Mouse (Mus musculus): ENCODE measurements around the gene 1520401A03Rik. TPM values are rescaled to one million over a fixed set of nuclear protein-coding genes. Genes with fewer than 3 reads are reported as not detected.

The 1520401A03Rik gene
- polyA plus RNA-seq, 1 experiment, result 0.06 TPM

- H3K36me3 ChIP-seq (ENCODE audit: control insufficient read depth), result no peaks in the 10 kb centered on the region
- TF ChIP-seq GATA1 (IDR thresholded peaks at IDR 0.05; ENCODE audit: low read length) (no peak), TAL1 (IDR thresholded peaks at IDR 0.05; ENCODE audit: low read length) (no peak)
- H3K9me3 ChIP-seq (ENCODE audit: control insufficient read depth, low read length), result no peaks in the 10 kb centered on the region
- H3K4me1 ChIP-seq (ENCODE audit: control insufficient read depth), result peaks cover 49% of the 10 kb centered on the region
- H3K4me3 ChIP-seq (replicated peaks), result peak within 1 kb of the TSS; percentile 66
- H3K27me3 ChIP-seq (ENCODE audit: control insufficient read depth), result peaks cover 72% of the 10 kb centered on the region
Measured at GRCm38 (mm10) chr17:23677236-23677679, 45.3 kb downstream of the 1520401A03Rik start, which contains the start of gene Tnfrsf12a. TSS of gene Tnfrsf12a (minus strand) at chr17:23677468.

- H3K27me3 ChIP-seq (ENCODE audit: control insufficient read depth), result peaks cover 65% of the 10 kb centered on the region
- peaks cover 54% of the 10 kb centered on the region for H3K4me1 ChIP-seq (ENCODE audit: control insufficient read depth)
Measured at GRCm38 (mm10) chr17:23676473-23677031, 46.0 kb downstream of the 1520401A03Rik start.

GRCm38 (mm10) chr17:23675564-23676281, 46.9 kb downstream of the 1520401A03Rik start:
- Histone ChIP-seq H3K4me1 (ENCODE audit: control insufficient read depth) (peaks cover 54% of the 10 kb centered on the region), H3K27me3 (ENCODE audit: control insufficient read depth) (peaks cover 57% of the 10 kb centered on the region), H3K4me3 (replicated peaks) (no peak overlapping the region), H3K36me3 (ENCODE audit: control insufficient read depth) (peaks cover 4% of the 10 kb centered on the region), H3K9me3 (ENCODE audit: control insufficient read depth, low read length) (no peaks in the 10 kb centered on the region)
- TF ChIP-seq GATA1 (IDR thresholded peaks at IDR 0.05; ENCODE audit: low read length) (no peak), TAL1 (IDR thresholded peaks at IDR 0.05; ENCODE audit: low read length) (no peak)

More at GRCm38 (mm10) chr17:23676473-23677031, 46.0 kb downstream of the 1520401A03Rik start:
- Histone ChIP-seq H3K36me3 (ENCODE audit: control insufficient read depth) (peaks cover 4% of the 10 kb centered on the region), H3K9me3 (ENCODE audit: control insufficient read depth, low read length) (no peaks in the 10 kb centered on the region), H3K4me3 (replicated peaks) (peak overlapping the region; percentile 66)
- no peak for TF ChIP-seq TAL1 (IDR thresholded peaks at IDR 0.05; ENCODE audit: low read length)
- TF ChIP-seq GATA1 (IDR thresholded peaks at IDR 0.05; ENCODE audit: low read length), result no peak

- no peak overlapping the region for H3K4me3 ChIP-seq (replicated peaks)
- H3K4me1 ChIP-seq (ENCODE audit: control insufficient read depth), result peaks cover 54% of the 10 kb centered on the region
- TF ChIP-seq TAL1 (IDR thresholded peaks at IDR 0.05; ENCODE audit: low read length) (no peak), GATA1 (IDR thresholded peaks at IDR 0.05; ENCODE audit: low read length) (no peak)
- peaks cover 10% of the 10 kb centered on the region for H3K36me3 ChIP-seq (ENCODE audit: control insufficient read depth)
- peaks cover 51% of the 10 kb centered on the region for H3K27me3 ChIP-seq (ENCODE audit: control insufficient read depth)
- no peaks in the 10 kb centered on the region for H3K9me3 ChIP-seq (ENCODE audit: control insufficient read depth, low read length)
Measured at GRCm38 (mm10) chr17:23675127-23675526, 47.5 kb downstream of the 1520401A03Rik start.

- H3K27me3 ChIP-seq (ENCODE audit: control insufficient read depth), result peaks cover 44% of the 10 kb centered on the region
- H3K36me3 ChIP-seq (ENCODE audit: control insufficient read depth), result peaks cover 17% of the 10 kb centered on the region
- peak overlapping the region; percentile 76 for H3K4me3 ChIP-seq (replicated peaks)
- TF ChIP-seq GATA1 (IDR thresholded peaks at IDR 0.05; ENCODE audit: low read length) (no peak), TAL1 (IDR thresholded peaks at IDR 0.05; ENCODE audit: low read length) (no peak)
- peaks cover 54% of the 10 kb centered on the region for H3K4me1 ChIP-seq (ENCODE audit: control insufficient read depth)
- no peaks in the 10 kb centered on the region for H3K9me3 ChIP-seq (ENCODE audit: control insufficient read depth, low read length)
Measured at GRCm38 (mm10) chr17:23674271-23674952, 48.2 kb downstream of the 1520401A03Rik start.

GRCm38 (mm10) chr17:23673424-23674073, 49.0 kb downstream of the 1520401A03Rik start, which contains the start of the genes Hcfc1r1 and Thoc6:
TSS of gene Hcfc1r1 (plus strand) at chr17:23673596.
TSS of gene Thoc6 (minus strand) at chr17:23673882.
- Histone ChIP-seq H3K9me3 (ENCODE audit: control insufficient read depth, low read length) (no peaks in the 10 kb centered on the region), H3K27me3 (ENCODE audit: control insufficient read depth) (peaks cover 35% of the 10 kb centered on the region), H3K36me3 (ENCODE audit: control insufficient read depth) (peaks cover 26% of the 10 kb centered on the region), H3K4me3 (replicated peaks) (peak within 1 kb of the TSS; percentile 76), H3K4me1 (ENCODE audit: control insufficient read depth) (peaks cover 54% of the 10 kb centered on the region)
- no peak for TF ChIP-seq GATA1 (IDR thresholded peaks at IDR 0.05; ENCODE audit: low read length)
- no peak for TF ChIP-seq TAL1 (IDR thresholded peaks at IDR 0.05; ENCODE audit: low read length)

GRCm38 (mm10) chr17:23672761-23673160, 49.8 kb downstream of the 1520401A03Rik start:
- peaks cover 54% of the 10 kb centered on the region for H3K4me1 ChIP-seq (ENCODE audit: control insufficient read depth)
- peaks cover 27% of the 10 kb centered on the region for H3K27me3 ChIP-seq (ENCODE audit: control insufficient read depth)
- TF ChIP-seq GATA1 (IDR thresholded peaks at IDR 0.05; ENCODE audit: low read length), result no peak
- TF ChIP-seq TAL1 (IDR thresholded peaks at IDR 0.05; ENCODE audit: low read length), result no peak
- H3K36me3 ChIP-seq (ENCODE audit: control insufficient read depth), result peaks cover 32% of the 10 kb centered on the region
- H3K9me3 ChIP-seq (ENCODE audit: control insufficient read depth, low read length), result no peaks in the 10 kb centered on the region
- H3K4me3 ChIP-seq (replicated peaks), result peak overlapping the region; percentile 76

- Histone ChIP-seq H3K9me3 (ENCODE audit: control insufficient read depth, low read length) (no peaks in the 10 kb centered on the region), H3K36me3 (ENCODE audit: control insufficient read depth) (peaks cover 43% of the 10 kb centered on the region), H3K4me3 (replicated peaks) (no peak overlapping the region), H3K4me1 (ENCODE audit: control insufficient read depth) (peaks cover 42% of the 10 kb centered on the region), H3K27me3 (ENCODE audit: control insufficient read depth) (peaks cover 15% of the 10 kb centered on the region)
- TF ChIP-seq GATA1 (IDR thresholded peaks at IDR 0.05; ENCODE audit: low read length) (no peak), TAL1 (IDR thresholded peaks at IDR 0.05; ENCODE audit: low read length) (no peak)
Measured at GRCm38 (mm10) chr17:23671519-23671918, 51.1 kb downstream of the 1520401A03Rik start.
